22 mouse cellular contexts compared by ENCODE assay signal in the genomic region with DNA sequence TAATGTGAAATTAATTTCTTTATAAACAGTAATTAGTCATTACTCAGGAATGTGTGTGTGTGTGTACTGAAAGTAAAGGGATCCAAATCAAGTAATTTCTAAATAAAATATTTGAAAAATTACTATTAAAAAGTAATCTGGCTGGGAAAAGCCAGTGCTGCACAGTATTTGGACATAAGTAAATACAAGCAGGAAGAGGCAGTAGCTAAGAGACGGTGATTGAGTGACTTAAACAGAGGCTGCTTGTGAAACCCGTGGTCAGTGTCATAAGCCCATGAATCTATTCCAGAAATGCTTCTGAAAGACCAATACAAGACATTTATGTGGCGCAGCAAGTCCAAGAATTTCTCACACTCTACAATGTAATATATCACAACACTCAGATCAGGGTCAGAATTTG. TPM values are rescaled to one million over a fixed set of nuclear protein-coding genes. Genes with fewer than 3 reads are reported as not detected.
"Had no signal": no experiment of that assay in that cellular context is flagged by ENCODE, and none has a peak within 500 bp of the region (broad histone marks: within the 10 kb centered on the region; RNA-seq: fewer than 3 reads in every experiment).

No protein-coding gene starts in this region.

- H3K36me3 ChIP-seq: limb, embryonic 15.5 days; liver, embryonic 12.5 days; lung, embryonic 15.5 days; midbrain, embryonic 12.5 days; neural tube, embryonic 12.5 days; stomach, embryonic 15.5 days had no signal

- DNase-seq: midbrain, embryonic 14.5 days; right cerebral cortex, postnatal 14 days; thymus, adult 2 months; thymus, postnatal 25 days; thymus, postnatal 4 days had no signal

- ATAC-seq: liver, embryonic 12.5 days had no signal

- H3K9ac ChIP-seq: limb, embryonic 15.5 days; liver, embryonic 12.5 days; liver, embryonic 14.5 days; lung, embryonic 15.5 days; midbrain, embryonic 12.5 days; neural tube, embryonic 12.5 days; stomach, embryonic 15.5 days had no signal

- H3K4me3 ChIP-seq: limb, embryonic 15.5 days; liver, embryonic 12.5 days; lung, embryonic 15.5 days; megakaryocyte, embryonic 14.5 days; midbrain, embryonic 12.5 days; neural tube, embryonic 12.5 days; stomach, embryonic 15.5 days had no signal

- H3K4me2 ChIP-seq: limb, embryonic 15.5 days; liver, embryonic 12.5 days; lung, embryonic 15.5 days; midbrain, embryonic 12.5 days; neural tube, embryonic 12.5 days; stomach, embryonic 15.5 days had no signal

- H3K4me1 ChIP-seq: liver, embryonic 12.5 days; megakaryocyte, embryonic 14.5 days had no signal

- H3K9me3 ChIP-seq: limb, embryonic 15.5 days; liver, embryonic 12.5 days; lung, embryonic 15.5 days; midbrain, embryonic 12.5 days; neural tube, embryonic 12.5 days; stomach, embryonic 15.5 days had no signal

- H3K27me3 ChIP-seq: limb, embryonic 15.5 days; liver, embryonic 12.5 days; lung, embryonic 15.5 days; megakaryocyte, embryonic 14.5 days; midbrain, embryonic 12.5 days; neural tube, embryonic 12.5 days; stomach, embryonic 15.5 days had no signal

- H3K27ac ChIP-seq: liver, embryonic 12.5 days; liver, embryonic 14.5 days; lung, embryonic 15.5 days; macrophage; midbrain, embryonic 12.5 days; neural tube, embryonic 12.5 days; stomach, embryonic 15.5 days; stomach, postnatal 0 days had no signal

RNA-seq across cellular contexts. Expression of a gene that starts 3.6 kb away (rescaled TPM):
- polyA plus RNA-seq: liver, adult 2 months; liver, embryonic 12.5 days; liver, embryonic 14.5 days; liver, embryonic 16.5 days; macrophage; midbrain, embryonic 12.5 days; midbrain, embryonic 14.5 days; midbrain, postnatal 0 days; neural tube, embryonic 14.5 days; spleen, adult 2 months; testis, adult 2 months; thymus, adult 2 months; urinary bladder, adult 2 months had no signal
